Mouse (Mus musculus): Measurements from ENCODE around the gene Hoxc6. TPM values are rescaled to one million over a fixed set of nuclear protein-coding genes. Genes with fewer than 3 reads are reported as not detected.

The Hoxc6 gene
- polyA plus RNA-seq, 1 experiment from 2014 or later = not detected

DNA sequence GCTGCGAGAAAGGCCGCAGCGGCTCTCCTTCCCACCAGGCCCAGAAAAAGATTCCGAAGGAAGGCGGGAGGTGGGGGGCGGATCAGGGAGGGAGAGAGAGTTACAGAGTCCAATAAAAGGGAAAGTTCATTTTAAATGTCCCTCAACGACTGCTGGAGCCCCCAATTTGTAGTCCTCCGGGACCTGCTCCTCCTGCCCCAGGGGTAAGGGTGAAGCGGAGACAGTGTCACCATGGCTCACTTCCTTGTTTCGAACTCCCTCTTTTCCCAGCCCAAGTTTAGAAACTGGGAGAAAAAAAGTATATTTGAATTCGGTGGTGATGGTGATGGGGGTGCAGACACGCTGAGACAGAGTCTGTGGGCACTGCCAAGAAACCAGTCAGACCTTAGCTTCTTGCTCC, 42.5 kb downstream of the Hoxc6 start:
- H3K9me3 ChIP-seq (ENCODE audit: control insufficient read depth, low read length) = no peaks in the 10 kb centered on the region; the same call in 1 of the 2 replicates
- H3K36me3 ChIP-seq (ENCODE audit: control insufficient read depth, insufficient read depth) = no peaks in the 10 kb centered on the region
- no peak overlapping the region for H3K4me2 ChIP-seq (ENCODE audit: low read length)
- H3K27ac ChIP-seq (ENCODE audit: low read length) = no peak overlapping the region
- H3K27me3 ChIP-seq (replicated peaks; ENCODE audit: control insufficient read depth, insufficient read depth, low read length) = peaks cover 98% of the 10 kb centered on the region
- 2% methylated on average over 12 of the region's 12 CpGs for WGBS
- no peak for ATAC-seq
- H3K4me3 ChIP-seq (replicated peaks; ENCODE audit: low read length) = no peak overlapping the region
- H3K9ac ChIP-seq (replicated peaks; ENCODE audit: low read depth, low read length) = no peak overlapping the region
- no peaks in the 10 kb centered on the region for H3K4me1 ChIP-seq (replicated peaks; ENCODE audit: control insufficient read depth, insufficient read depth, low read length)

DNA sequence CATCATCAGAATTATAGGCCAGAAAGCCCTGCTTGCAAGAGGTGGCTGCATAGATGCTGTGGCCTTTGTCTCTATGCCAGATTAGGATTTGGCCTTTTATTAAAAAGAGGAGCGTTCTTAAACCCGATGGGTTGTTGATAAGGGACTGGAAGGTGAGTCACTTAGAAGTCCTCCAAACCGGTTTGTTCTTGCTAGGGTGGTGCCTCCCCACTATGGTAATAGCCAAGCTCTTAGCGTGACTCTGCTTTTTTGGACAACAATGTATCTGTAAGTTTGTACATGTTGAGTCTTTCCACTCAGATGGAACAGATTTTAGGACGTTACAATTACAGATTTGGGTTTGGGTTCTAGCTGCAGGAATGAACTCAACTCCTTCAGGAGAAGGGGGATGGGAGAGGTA, 43.6 kb downstream of the Hoxc6 start:
- peaks cover 97% of the 10 kb centered on the region for H3K27me3 ChIP-seq (replicated peaks; ENCODE audit: control insufficient read depth, insufficient read depth, low read length)
- H3K9me3 ChIP-seq (ENCODE audit: control insufficient read depth, low read length) = no peaks in the 10 kb centered on the region; the same call in 1 of the 2 replicates
- WGBS = 8% methylated on average over 5 of the region's 5 CpGs
- ATAC-seq = no peak
- no peak overlapping the region for H3K27ac ChIP-seq (ENCODE audit: low read length)
- H3K9ac ChIP-seq (replicated peaks; ENCODE audit: low read depth, low read length) = no peak overlapping the region
- H3K4me1 ChIP-seq (replicated peaks; ENCODE audit: control insufficient read depth, insufficient read depth, low read length) = no peaks in the 10 kb centered on the region
- H3K4me3 ChIP-seq (replicated peaks; ENCODE audit: low read length) = no peak overlapping the region
- H3K36me3 ChIP-seq (ENCODE audit: control insufficient read depth, insufficient read depth) = no peaks in the 10 kb centered on the region
- H3K4me2 ChIP-seq (ENCODE audit: low read length) = no peak overlapping the region

DNA sequence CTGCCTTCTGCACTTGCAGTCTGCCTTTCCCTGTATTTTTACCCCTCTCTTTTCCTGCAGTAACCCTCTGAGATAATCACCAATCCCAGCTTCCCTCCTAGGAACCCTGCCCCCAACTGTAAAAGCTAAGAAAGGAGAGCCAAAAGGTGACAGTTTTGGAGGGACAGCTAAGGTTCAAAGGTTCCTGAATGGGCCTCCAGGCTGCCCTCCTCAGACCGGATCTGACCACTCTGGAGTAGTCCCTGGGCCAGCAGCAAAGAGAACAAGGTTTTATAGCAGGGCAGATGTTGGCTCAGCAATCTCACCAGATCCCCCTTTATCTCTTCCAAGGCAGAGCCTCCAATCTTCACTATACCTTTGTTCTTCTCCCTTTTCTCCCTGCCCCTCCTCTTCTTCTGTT, 44.2 kb downstream of the Hoxc6 start:
- WGBS = 0% methylated on average over 1 of the region's 1 CpGs
- Histone ChIP-seq H3K4me1 (replicated peaks; ENCODE audit: control insufficient read depth, insufficient read depth, low read length) (no peaks in the 10 kb centered on the region), H3K4me2 (ENCODE audit: low read length) (no peak overlapping the region), H3K27me3 (replicated peaks; ENCODE audit: control insufficient read depth, insufficient read depth, low read length) (peaks cover 95% of the 10 kb centered on the region), H3K9ac (replicated peaks; ENCODE audit: low read depth, low read length) (no peak overlapping the region), H3K4me3 (replicated peaks; ENCODE audit: low read length) (no peak overlapping the region), H3K36me3 (ENCODE audit: control insufficient read depth, insufficient read depth) (no peaks in the 10 kb centered on the region), H3K27ac (ENCODE audit: low read length) (no peak overlapping the region), H3K9me3 (ENCODE audit: control insufficient read depth, low read length) (no peaks in the 10 kb centered on the region; the same call in 1 of the 2 replicates)
- no peak for ATAC-seq

DNA sequence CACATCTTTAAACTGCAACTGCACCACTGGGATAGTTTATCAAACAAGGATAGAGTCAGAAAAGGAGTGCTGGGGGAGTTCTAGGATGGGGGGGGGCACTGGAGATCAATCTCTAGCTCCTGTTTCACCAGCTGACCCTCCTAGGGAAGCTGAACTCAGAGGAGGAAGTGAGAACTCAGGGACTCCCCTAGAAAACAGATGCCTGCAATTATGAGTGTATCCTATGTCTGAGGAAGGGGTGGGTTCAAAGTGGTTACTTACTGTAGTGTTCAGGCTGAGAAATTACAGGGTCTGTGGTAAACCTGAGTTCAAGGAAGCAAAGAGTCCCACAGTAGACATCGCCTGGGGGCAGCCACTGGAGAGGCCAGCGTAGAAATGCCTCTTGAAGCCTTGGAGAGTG, 53.6 kb downstream of the Hoxc6 start:
- WGBS = 79% methylated on average over 2 of the region's 2 CpGs
- no peak for ATAC-seq
- Histone ChIP-seq H3K9ac (replicated peaks; ENCODE audit: low read depth, low read length) (no peak overlapping the region), H3K36me3 (ENCODE audit: control insufficient read depth, insufficient read depth) (no peaks in the 10 kb centered on the region), H3K4me2 (ENCODE audit: low read length) (no peak overlapping the region), H3K9me3 (ENCODE audit: control insufficient read depth, low read length) (no peaks in the 10 kb centered on the region), H3K27ac (ENCODE audit: low read length) (no peak overlapping the region), H3K27me3 (replicated peaks; ENCODE audit: control insufficient read depth, insufficient read depth, low read length) (peaks cover 80% of the 10 kb centered on the region), H3K4me3 (replicated peaks; ENCODE audit: low read length) (no peak overlapping the region), H3K4me1 (replicated peaks; ENCODE audit: control insufficient read depth, insufficient read depth, low read length) (no peaks in the 10 kb centered on the region)

DNA sequence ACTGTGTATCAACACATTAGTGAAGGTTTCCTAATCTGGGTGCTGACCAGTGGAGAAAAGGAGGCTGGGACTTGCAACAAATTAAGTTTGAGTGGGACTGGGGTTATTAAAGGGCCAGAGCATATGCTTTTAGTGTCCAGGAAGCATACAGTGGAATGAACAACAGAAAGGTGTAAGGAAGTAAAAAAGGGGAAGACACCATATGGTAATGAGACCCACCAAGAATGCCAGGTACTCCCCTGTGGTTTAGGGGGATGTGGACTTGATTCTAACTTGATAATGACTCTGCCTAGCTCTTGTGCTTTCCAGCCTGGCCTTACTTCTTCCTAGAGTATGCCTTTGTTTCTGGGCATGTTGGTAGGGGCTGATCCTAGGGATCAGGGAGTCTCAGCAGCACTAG, 55.2 kb downstream of the Hoxc6 start:
- Histone ChIP-seq H3K4me1 (replicated peaks; ENCODE audit: control insufficient read depth, insufficient read depth, low read length) (no peaks in the 10 kb centered on the region), H3K4me3 (replicated peaks; ENCODE audit: low read length) (no peak overlapping the region), H3K27me3 (replicated peaks; ENCODE audit: control insufficient read depth, insufficient read depth, low read length) (peaks cover 79% of the 10 kb centered on the region), H3K36me3 (ENCODE audit: control insufficient read depth, insufficient read depth) (no peaks in the 10 kb centered on the region), H3K9ac (replicated peaks; ENCODE audit: low read depth, low read length) (no peak overlapping the region), H3K27ac (ENCODE audit: low read length) (no peak overlapping the region), H3K4me2 (ENCODE audit: low read length) (no peak overlapping the region), H3K9me3 (ENCODE audit: control insufficient read depth, low read length) (no peaks in the 10 kb centered on the region)
- ATAC-seq = no peak

DNA sequence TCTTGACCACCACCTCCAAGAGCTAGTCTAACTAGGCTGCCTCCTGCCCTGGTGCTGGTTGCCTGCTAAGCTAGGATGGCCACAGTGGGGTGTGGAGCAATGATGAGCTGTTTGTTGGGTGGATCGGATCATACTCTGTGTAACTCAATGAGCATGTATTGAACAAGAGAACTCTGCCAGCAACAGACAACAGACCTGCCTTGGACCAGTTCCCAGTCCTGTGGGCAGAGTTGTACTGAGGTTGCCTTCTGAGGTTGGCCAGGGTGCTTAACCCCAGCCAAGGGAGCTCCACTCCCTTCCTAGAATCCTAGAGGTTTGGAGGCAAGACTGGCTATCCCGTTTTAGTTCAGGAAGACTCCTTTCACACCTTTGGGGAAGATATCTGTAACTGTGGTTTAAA, 58.3 kb downstream of the Hoxc6 start:
- Histone ChIP-seq H3K9me3 (ENCODE audit: control insufficient read depth, low read length) (no peaks in the 10 kb centered on the region), H3K4me3 (replicated peaks; ENCODE audit: low read length) (no peak overlapping the region), H3K4me1 (replicated peaks; ENCODE audit: control insufficient read depth, insufficient read depth, low read length) (no peaks in the 10 kb centered on the region), H3K27me3 (replicated peaks; ENCODE audit: control insufficient read depth, insufficient read depth, low read length) (peaks cover 81% of the 10 kb centered on the region), H3K27ac (ENCODE audit: low read length) (no peak overlapping the region), H3K36me3 (ENCODE audit: control insufficient read depth, insufficient read depth) (no peaks in the 10 kb centered on the region), H3K4me2 (ENCODE audit: low read length) (no peak overlapping the region), H3K9ac (replicated peaks; ENCODE audit: low read depth, low read length) (no peak overlapping the region)
- ATAC-seq = no peak
- 36% methylated on average over 2 of the region's 2 CpGs for WGBS

DNA sequence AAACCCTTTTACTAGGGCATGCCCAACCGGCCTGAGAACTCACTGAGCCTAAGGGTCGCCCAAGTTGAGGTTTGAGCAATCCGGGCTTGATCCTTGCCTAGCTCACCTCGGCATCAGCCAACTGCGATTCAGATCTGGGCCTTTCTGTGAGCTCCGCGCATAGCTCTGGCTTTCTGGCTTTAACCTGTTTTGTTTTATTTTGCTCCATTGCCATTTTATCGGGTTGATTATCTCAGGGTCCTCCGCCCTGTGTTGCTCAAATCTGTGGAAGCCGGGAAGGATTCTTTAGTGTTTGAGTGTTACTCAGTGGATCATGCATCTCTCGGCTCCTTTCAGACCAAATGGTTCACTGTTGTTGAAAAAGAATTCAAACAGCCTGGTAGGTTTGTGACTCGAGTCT, 60.7 kb downstream of the Hoxc6 start:
- Histone ChIP-seq H3K27me3 (replicated peaks; ENCODE audit: control insufficient read depth, insufficient read depth, low read length) (peaks cover 88% of the 10 kb centered on the region), H3K27ac (ENCODE audit: low read length) (no peak overlapping the region), H3K4me1 (replicated peaks; ENCODE audit: control insufficient read depth, insufficient read depth, low read length) (no peaks in the 10 kb centered on the region), H3K36me3 (ENCODE audit: control insufficient read depth, insufficient read depth) (no peaks in the 10 kb centered on the region), H3K4me2 (ENCODE audit: low read length) (no peak overlapping the region), H3K4me3 (replicated peaks; ENCODE audit: low read length) (no peak overlapping the region), H3K9me3 (ENCODE audit: control insufficient read depth, low read length) (no peaks in the 10 kb centered on the region), H3K9ac (replicated peaks; ENCODE audit: low read depth, low read length) (no peak overlapping the region)
- WGBS = 2% methylated on average over 12 of the region's 12 CpGs
- ATAC-seq = no peak

DNA sequence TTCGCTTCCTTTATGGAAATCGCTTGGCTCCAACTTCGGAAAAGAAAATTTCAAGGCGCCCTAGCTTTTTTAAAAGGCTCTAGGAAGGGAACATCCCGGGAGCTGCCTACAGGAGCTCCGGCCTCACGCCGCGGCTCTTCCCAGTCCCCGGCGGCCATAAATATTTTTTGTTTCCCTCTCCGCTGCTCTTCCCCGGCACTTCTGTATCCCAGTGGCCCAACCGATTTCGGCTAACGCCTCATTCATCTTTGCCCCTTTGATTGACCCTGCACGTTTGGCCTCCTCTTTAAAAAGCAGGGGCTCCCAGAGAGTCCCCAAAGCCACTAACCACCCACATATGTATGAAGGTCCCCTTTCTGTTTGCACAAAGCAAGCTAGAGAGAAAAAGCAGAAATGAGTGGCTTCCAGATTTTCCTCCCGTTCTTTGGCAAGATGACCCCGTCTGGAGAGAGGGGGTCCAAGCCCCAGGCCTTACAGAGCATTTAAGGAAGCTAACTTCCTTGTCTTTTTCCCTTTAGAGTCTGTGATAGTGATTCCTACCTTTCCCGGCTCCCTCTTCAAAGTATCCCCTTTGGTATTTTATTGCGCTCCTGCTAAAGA, 61.4 kb downstream of the Hoxc6 start:
- H3K36me3 ChIP-seq (ENCODE audit: control insufficient read depth, insufficient read depth) = no peaks in the 10 kb centered on the region
- H3K4me1 ChIP-seq (replicated peaks; ENCODE audit: control insufficient read depth, insufficient read depth, low read length) = no peaks in the 10 kb centered on the region
- no peak overlapping the region for H3K9ac ChIP-seq (replicated peaks; ENCODE audit: low read depth, low read length)
- ATAC-seq = no peak
- no peak overlapping the region for H3K4me2 ChIP-seq (ENCODE audit: low read length)
- peaks cover 87% of the 10 kb centered on the region for H3K27me3 ChIP-seq (replicated peaks; ENCODE audit: control insufficient read depth, insufficient read depth, low read length)
- no peak overlapping the region for H3K27ac ChIP-seq (ENCODE audit: low read length)
- H3K4me3 ChIP-seq (replicated peaks; ENCODE audit: low read length) = no peak overlapping the region
- WGBS = under 1% methylated on average over 21 of the region's 21 CpGs
- H3K9me3 ChIP-seq (ENCODE audit: control insufficient read depth, low read length) = no peaks in the 10 kb centered on the region

DNA sequence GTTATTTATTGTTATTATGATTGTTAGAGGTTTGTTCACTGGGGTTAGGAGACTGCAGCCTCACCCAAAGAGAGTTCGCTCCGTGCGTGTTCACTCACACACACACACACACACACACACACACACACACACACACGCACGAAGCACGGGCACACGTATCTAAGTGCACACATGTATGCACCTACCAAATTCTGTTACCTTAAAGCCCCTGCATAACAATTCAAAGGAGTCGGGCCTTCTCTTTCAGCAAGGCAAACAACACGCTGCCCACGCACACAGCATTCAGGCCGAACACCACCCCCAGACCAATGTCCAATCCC, 61.9 kb downstream of the Hoxc6 start:
- H3K27me3 ChIP-seq (replicated peaks; ENCODE audit: control insufficient read depth, insufficient read depth, low read length) = peaks cover 85% of the 10 kb centered on the region
- H3K9me3 ChIP-seq (ENCODE audit: control insufficient read depth, low read length) = no peaks in the 10 kb centered on the region
- no peaks in the 10 kb centered on the region for H3K36me3 ChIP-seq (ENCODE audit: control insufficient read depth, insufficient read depth)
- 3% methylated on average over 11 of the region's 11 CpGs for WGBS
- ATAC-seq = no peak
- no peaks in the 10 kb centered on the region for H3K4me1 ChIP-seq (replicated peaks; ENCODE audit: control insufficient read depth, insufficient read depth, low read length)
- H3K4me3 ChIP-seq (replicated peaks; ENCODE audit: low read length) = no peak overlapping the region
- H3K4me2 ChIP-seq (ENCODE audit: low read length) = no peak overlapping the region
- H3K27ac ChIP-seq (ENCODE audit: low read length) = no peak overlapping the region
- H3K9ac ChIP-seq (replicated peaks; ENCODE audit: low read depth, low read length) = no peak overlapping the region
